Mouse (Mus musculus) kidney, postnatal 14 days (tissue): Measurements from ENCODE around the gene Tufm.

Experiments
- DNase-seq: peaks from one replicate; pipeline ENCODE4 v3.0.0; 2022; ENCODE audit warnings: mixed read lengths

The Tufm gene

GRCm38 (mm10) chr7:126487052-126487483 lies at the start of gene Tufm:
Tufm (plus strand) TSS chr7:126487361.
- DNase-seq = peak; percentile 97

GRCm38 (mm10) chr7:126440134-126440533 lies 47.0 kb upstream of the Tufm start:
- no peak for DNase-seq

DNA sequence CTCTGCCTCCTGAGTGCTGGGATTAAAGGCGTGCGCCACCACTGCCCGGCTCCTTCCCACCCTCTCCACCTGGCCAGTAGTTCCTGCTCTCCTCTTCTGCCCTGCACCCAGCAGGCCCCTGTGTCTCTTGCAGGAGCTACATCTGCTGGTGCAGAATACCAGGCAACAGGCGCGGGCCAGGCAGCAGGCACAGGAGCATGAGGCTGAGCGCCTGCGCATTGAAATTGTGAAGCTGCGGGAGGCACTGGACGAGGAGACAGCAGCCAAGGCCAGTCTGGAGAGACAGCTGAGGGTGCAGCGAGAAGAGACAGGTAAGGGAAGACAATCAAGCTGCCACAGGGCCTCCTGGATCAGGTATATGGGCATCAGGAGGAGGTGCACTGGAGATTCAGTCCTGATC lies 43.2 kb upstream of the Tufm start:
- DNase-seq = no peak

GRCm38 (mm10) chr7:126444536-126444935 lies 42.6 kb upstream of the Tufm start:
- no peak for DNase-seq

DNA sequence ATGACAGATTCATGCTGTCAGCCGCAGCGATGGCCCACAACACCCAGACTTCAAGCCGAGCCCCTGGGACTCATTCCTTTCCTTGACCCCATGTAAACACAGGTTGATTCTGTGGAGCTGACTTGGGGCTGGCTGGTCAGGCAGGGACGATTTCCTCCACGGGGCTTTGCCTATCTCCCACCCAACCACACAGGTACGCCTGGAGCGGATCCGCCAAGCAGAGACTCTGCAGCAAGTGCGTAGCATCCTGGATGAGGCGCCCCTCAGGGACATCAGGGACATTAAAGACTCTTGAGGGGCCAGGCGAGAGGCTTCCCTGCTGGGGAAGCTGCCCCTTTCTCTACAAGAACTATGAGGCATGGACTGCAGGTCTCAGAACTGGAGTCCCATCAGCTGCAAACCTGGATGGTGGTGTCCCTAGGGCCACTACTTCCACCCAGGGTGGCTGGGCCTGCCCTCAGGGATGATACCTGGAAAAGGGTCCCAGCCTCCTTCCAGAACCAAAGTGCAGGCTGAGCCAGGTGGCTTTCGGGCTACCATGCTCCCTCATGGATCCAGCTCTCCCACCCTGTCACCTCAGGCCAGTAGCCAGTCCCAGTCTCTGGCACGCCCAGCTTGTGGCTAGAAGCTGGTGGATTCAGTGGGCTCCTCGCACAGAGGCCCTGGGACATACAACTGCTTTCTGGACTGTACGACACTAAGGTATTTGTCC lies 41.9 kb upstream of the Tufm start:
- no peak for DNase-seq

DNA sequence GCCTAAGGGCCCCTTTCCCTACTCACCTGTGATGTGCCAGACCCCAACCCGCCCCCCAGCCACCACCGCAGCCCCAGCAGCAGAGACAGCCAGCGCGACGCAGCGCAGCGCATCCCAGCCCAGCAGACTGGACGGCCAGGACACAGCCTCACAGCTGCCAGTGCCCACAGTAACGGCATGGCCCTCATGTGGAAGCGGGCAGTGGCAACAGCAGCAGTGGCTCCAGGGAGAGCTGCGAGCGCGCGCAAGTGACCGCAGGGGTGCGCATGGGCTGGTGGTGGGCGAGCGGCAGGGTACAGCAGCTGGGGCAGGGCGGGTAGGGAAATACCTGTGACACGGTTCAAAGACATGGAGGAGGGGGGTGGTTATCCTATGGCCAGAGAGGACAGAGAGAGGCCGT lies 40.9 kb upstream of the Tufm start:
- no peak for DNase-seq

GRCm38 (mm10) chr7:126448481-126448880 lies 38.7 kb upstream of the Tufm start:
- DNase-seq = no peak

- DNase-seq = no peak
Measured at GRCm38 (mm10) chr7:126449991-126450390, 37.2 kb upstream of the Tufm start.

- no peak for DNase-seq
Measured at GRCm38 (mm10) chr7:126450641-126451040, 36.5 kb upstream of the Tufm start.

DNA sequence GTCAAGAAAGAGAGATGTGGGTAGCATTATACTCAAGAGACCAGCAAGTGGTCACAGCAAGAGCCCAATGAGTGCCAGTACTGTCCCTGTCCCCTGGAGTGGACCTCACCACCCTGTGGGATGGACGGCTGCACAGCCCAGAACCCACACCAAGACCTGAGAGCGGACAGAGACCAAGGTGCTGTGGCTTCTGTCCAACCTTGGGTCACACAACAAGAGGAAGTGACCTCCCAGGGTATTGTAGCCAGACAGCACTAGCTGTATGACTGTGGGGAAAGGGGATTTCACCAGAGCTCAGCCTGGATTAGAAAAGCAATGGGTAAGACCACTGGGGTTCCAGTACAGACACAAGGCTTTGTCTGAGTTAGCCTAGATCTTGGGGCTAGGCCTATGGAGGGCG lies 34.9 kb upstream of the Tufm start:
- DNase-seq = no peak

DNA sequence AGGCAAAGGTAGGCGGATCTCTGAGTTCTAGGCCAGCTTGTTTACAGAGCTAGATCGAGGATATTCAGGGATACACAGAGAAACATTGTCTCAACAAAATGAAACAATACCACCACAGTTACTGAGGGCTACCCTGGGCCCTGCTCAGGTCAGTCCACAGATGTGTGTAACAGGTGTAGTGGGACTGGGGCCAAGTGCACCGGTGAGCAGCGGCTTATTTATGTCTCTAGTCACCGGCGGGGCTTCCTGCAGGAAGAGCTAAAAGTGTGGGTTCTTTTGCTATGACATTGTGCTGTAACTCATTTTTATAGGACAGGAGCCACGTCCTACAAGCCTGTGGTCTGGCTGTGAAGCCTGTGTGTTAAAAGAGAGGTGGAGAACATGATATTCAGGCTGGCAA lies 33.3 kb upstream of the Tufm start:
- DNase-seq = no peak

- no peak for DNase-seq
Measured at GRCm38 (mm10) chr7:126455242-126455641, 31.9 kb upstream of the Tufm start.

GRCm38 (mm10) chr7:126456382-126457266 lies 30.5 kb upstream of the Tufm start:
- no peak for DNase-seq

DNA sequence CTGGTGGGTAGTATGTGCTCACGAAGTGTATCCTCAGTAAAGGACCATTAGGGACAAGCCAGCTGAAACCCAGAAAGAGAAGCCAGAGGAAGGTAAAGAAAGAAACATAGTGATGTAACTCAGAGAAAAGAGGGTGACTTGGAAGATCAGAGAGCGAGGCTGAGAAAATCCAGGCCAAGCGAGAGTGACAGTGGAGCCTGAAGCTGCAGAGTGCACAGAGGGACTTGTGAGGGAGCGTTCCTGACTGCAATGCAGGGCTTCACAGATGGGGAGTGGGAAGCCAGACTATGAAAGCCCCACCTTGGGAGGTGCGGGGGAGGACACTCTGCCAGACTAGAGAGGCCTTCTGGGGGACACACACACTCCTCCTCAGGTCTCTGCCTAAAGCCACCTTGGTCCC lies 28.9 kb upstream of the Tufm start:
- no peak for DNase-seq

- no peak for DNase-seq
Measured at GRCm38 (mm10) chr7:126458844-126459618, 28.1 kb upstream of the Tufm start.

- no peak for DNase-seq
Measured at GRCm38 (mm10) chr7:126460623-126461399, 26.4 kb upstream of the Tufm start.

DNA sequence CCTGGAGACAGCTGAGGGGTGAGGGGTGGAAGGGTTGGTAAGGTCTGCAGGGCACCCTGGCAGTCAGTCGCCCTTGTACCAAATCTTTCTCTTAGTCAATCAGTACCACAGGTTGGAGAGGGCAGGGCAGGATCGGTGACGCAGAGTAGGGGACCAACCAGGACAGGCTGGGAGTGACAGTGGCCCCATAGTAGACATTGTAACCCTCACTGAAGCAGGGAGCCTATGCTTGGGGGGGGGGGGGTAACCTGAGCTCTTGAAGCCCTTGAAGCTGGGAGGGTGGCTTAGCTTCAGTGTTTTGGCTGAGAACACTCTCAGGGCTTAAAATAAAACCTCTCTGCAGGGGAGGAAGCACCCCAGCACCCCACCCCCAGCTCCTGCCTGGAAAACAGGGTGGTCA lies 25.5 kb upstream of the Tufm start:
- DNase-seq = no peak

GRCm38 (mm10) chr7:126463004-126463403 lies 24.2 kb upstream of the Tufm start, which contains the start of gene Atp2a1:
Atp2a1 (minus strand) TSS chr7:126463108.
- DNase-seq = no peak

GRCm38 (mm10) chr7:126463547-126463946 lies 23.6 kb upstream of the Tufm start:
- DNase-seq = no peak

DNA sequence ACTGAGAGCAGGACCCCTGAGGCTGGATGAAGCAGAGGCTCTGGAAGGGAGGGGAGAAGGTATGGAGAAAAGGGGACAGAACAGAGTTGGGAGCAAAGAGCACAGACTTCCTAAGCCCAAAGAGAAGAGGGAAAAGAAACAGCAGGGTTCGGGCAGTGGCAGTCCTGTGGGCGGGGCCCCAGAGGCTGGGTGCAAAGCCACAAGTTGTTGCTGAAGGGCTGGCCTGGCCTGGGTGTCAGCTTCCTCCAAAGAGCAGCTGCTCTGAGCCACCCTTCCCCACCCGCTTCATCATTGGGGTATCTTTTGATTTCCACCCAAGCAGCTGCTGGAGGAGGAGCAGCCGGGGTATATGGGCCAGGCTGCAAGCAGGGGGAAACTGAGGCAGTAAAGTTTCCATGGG lies 23.0 kb upstream of the Tufm start:
- no peak for DNase-seq

DNA sequence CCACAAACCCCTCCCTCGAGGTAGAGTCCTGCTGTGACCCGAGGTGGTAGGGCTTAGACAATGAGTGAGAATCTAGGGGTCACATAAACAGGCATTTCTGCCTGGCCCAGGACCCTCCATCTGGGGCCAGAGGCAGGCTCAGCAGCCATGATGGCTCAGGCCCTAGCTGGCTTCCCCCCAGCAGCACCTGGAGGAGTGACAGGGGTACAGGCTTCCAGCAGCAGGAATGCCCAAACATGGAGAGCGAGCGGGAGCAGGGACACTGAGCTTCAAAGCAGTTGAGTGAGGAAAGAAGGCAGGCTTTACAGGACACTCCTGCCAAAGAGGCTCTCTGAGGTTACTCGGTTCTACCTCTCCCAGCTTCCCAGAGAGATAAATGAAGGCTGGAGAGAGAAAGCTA lies 22.3 kb upstream of the Tufm start:
- no peak for DNase-seq

- no peak for DNase-seq
Measured at GRCm38 (mm10) chr7:126465246-126466030, 21.7 kb upstream of the Tufm start.
